Mouse (Mus musculus): ENCODE results near the gene Sec31a. TPM values are rescaled to one million over a fixed set of nuclear protein-coding genes. Genes with fewer than 3 reads are reported as not detected.

The Sec31a gene
- polyA plus RNA-seq, 1 experiment from 2014 or later, result 54.7 TPM

- H3K27ac ChIP-seq (ENCODE audit: low read depth), result no peak overlapping the region
- no peak overlapping the region for H3K9ac ChIP-seq (replicated peaks)
- WGBS (ENCODE audit: insufficient replicate concordance), result 67% methylated on average over 8 of the region's 8 CpGs
- H3K36me3 ChIP-seq (replicated peaks; ENCODE audit: insufficient read depth, low read length), result no peaks in the 10 kb centered on the region
- DNase-seq (no peak), ATAC-seq (no peak)
- H3K9me3 ChIP-seq (ENCODE audit: low read length), result no peaks in the 10 kb centered on the region
- no peaks in the 10 kb centered on the region for H3K27me3 ChIP-seq (ENCODE audit: insufficient read depth, low read length)
- no peak overlapping the region for H3K4me2 ChIP-seq (ENCODE audit: low read depth, low read length)
- TF ChIP-seq EP300 (IDR thresholded peaks at IDR 0.05; ENCODE audit: low read depth) (no peak), CTCF (IDR thresholded peaks at IDR 0.05; ENCODE audit: low read depth) (no peak)
- no peaks in the 10 kb centered on the region for H3K4me1 ChIP-seq (ENCODE audit: insufficient read depth)
- no peak overlapping the region for H3K4me3 ChIP-seq (ENCODE audit: low read depth, low read length)
Measured at GRCm38 (mm10) chr5:100332300-100333004, 83.6 kb downstream of the Sec31a start.

GRCm38 (mm10) chr5:100331636-100332035 lies 84.4 kb downstream of the Sec31a start:
- ATAC-seq, result no peak
- Histone ChIP-seq H3K4me2 (ENCODE audit: low read depth, low read length) (no peak overlapping the region), H3K9ac (replicated peaks) (no peak overlapping the region), H3K27ac (ENCODE audit: low read depth) (no peak overlapping the region), H3K4me3 (ENCODE audit: low read depth, low read length) (no peak overlapping the region), H3K9me3 (ENCODE audit: low read length) (no peaks in the 10 kb centered on the region), H3K27me3 (ENCODE audit: insufficient read depth, low read length) (no peaks in the 10 kb centered on the region), H3K36me3 (replicated peaks; ENCODE audit: insufficient read depth, low read length) (no peaks in the 10 kb centered on the region), H3K4me1 (ENCODE audit: insufficient read depth) (no peaks in the 10 kb centered on the region)
- no peak for DNase-seq
- TF ChIP-seq EP300 (IDR thresholded peaks at IDR 0.05; ENCODE audit: low read depth) (no peak), CTCF (IDR thresholded peaks at IDR 0.05; ENCODE audit: low read depth) (no peak)
- 61% methylated on average over 8 of the region's 8 CpGs for WGBS (ENCODE audit: insufficient replicate concordance)

GRCm38 (mm10) chr5:100322081-100322480 lies 94.0 kb downstream of the Sec31a start:
- ATAC-seq (peak; percentile 63; the same call in 1 of the 2 replicates), DNase-seq (peak; percentile 86)
- H3K9ac ChIP-seq (replicated peaks), result no peak overlapping the region
- no peak for TF ChIP-seq EP300 (IDR thresholded peaks at IDR 0.05; ENCODE audit: low read depth)
- TF ChIP-seq CTCF (IDR thresholded peaks at IDR 0.05; ENCODE audit: low read depth), result peak; percentile 98
- H3K4me2 ChIP-seq (ENCODE audit: low read depth, low read length), result no peak overlapping the region
- H3K4me1 ChIP-seq (ENCODE audit: insufficient read depth), result no peaks in the 10 kb centered on the region
- WGBS (ENCODE audit: insufficient replicate concordance), result under 1% methylated on average over 11 of the region's 11 CpGs
- H3K27me3 ChIP-seq (ENCODE audit: insufficient read depth, low read length), result 0 out of 2 replicates have a peak, but pooled peaks cover 2% of the 10 kb centered on the region
- no peaks in the 10 kb centered on the region for H3K36me3 ChIP-seq (replicated peaks; ENCODE audit: insufficient read depth, low read length)
- no peaks in the 10 kb centered on the region for H3K9me3 ChIP-seq (ENCODE audit: low read length)
- no peak overlapping the region for H3K4me3 ChIP-seq (ENCODE audit: low read depth, low read length)
- no peak overlapping the region for H3K27ac ChIP-seq (ENCODE audit: low read depth)

GRCm38 (mm10) chr5:100317842-100318241 lies 98.2 kb downstream of the Sec31a start:
- H3K4me2 ChIP-seq (ENCODE audit: low read depth, low read length), result no peak overlapping the region
- DNase-seq (no peak), ATAC-seq (no peak)
- H3K36me3 ChIP-seq (replicated peaks; ENCODE audit: insufficient read depth, low read length), result no peaks in the 10 kb centered on the region
- no peak overlapping the region for H3K9ac ChIP-seq (replicated peaks)
- 63% methylated on average over 7 of the region's 7 CpGs for WGBS (ENCODE audit: insufficient replicate concordance)
- no peaks in the 10 kb centered on the region for H3K9me3 ChIP-seq (ENCODE audit: low read length)
- no peak overlapping the region for H3K27ac ChIP-seq (ENCODE audit: low read depth)
- no peaks in the 10 kb centered on the region for H3K4me1 ChIP-seq (ENCODE audit: insufficient read depth)
- no peak for TF ChIP-seq EP300 (IDR thresholded peaks at IDR 0.05; ENCODE audit: low read depth)
- TF ChIP-seq CTCF (IDR thresholded peaks at IDR 0.05; ENCODE audit: low read depth), result no peak
- H3K27me3 ChIP-seq (ENCODE audit: insufficient read depth, low read length), result 0 out of 2 replicates have a peak, but pooled peaks cover 2% of the 10 kb centered on the region
- no peak overlapping the region for H3K4me3 ChIP-seq (ENCODE audit: low read depth, low read length)

GRCm38 (mm10) chr5:100317010-100317409 lies 99.0 kb downstream of the Sec31a start:
- Histone ChIP-seq H3K9me3 (ENCODE audit: low read length) (no peaks in the 10 kb centered on the region), H3K36me3 (replicated peaks; ENCODE audit: insufficient read depth, low read length) (no peaks in the 10 kb centered on the region), H3K4me3 (ENCODE audit: low read depth, low read length) (no peak overlapping the region), H3K4me2 (ENCODE audit: low read depth, low read length) (no peak overlapping the region), H3K9ac (replicated peaks) (no peak overlapping the region), H3K27me3 (ENCODE audit: insufficient read depth, low read length) (0 out of 2 replicates have a peak, but pooled peaks cover 2% of the 10 kb centered on the region), H3K4me1 (ENCODE audit: insufficient read depth) (no peaks in the 10 kb centered on the region), H3K27ac (ENCODE audit: low read depth) (no peak overlapping the region)
- WGBS (ENCODE audit: insufficient replicate concordance), result 72% methylated on average over 18 of the region's 18 CpGs
- DNase-seq (no peak), ATAC-seq (no peak)
- TF ChIP-seq CTCF (IDR thresholded peaks at IDR 0.05; ENCODE audit: low read depth) (no peak), EP300 (IDR thresholded peaks at IDR 0.05; ENCODE audit: low read depth) (no peak)

- Histone ChIP-seq H3K4me1 (ENCODE audit: insufficient read depth) (no peaks in the 10 kb centered on the region), H3K27ac (ENCODE audit: low read depth) (no peak overlapping the region), H3K36me3 (replicated peaks; ENCODE audit: insufficient read depth, low read length) (no peaks in the 10 kb centered on the region), H3K27me3 (ENCODE audit: insufficient read depth, low read length) (no peaks in the 10 kb centered on the region), H3K4me2 (ENCODE audit: low read depth, low read length) (no peak overlapping the region), H3K9me3 (ENCODE audit: low read length) (no peaks in the 10 kb centered on the region), H3K9ac (replicated peaks) (no peak overlapping the region), H3K4me3 (ENCODE audit: low read depth, low read length) (no peak overlapping the region)
- no peak for TF ChIP-seq EP300 (IDR thresholded peaks at IDR 0.05; ENCODE audit: low read depth)
- no peak for TF ChIP-seq CTCF (IDR thresholded peaks at IDR 0.05; ENCODE audit: low read depth)
- DNase-seq (no peak), ATAC-seq (no peak)
- WGBS (ENCODE audit: insufficient replicate concordance), result 55% methylated on average over 3 of the region's 3 CpGs
Measured at GRCm38 (mm10) chr5:100315646-100316045, 100.4 kb downstream of the Sec31a start.

All from liver, postnatal 0 days (tissue).